Mouse (Mus musculus) embryonic facial prominence, embryonic 15.5 days (tissue): ENCODE results near the gene Meis1. TPM values are rescaled to one million over a fixed set of nuclear protein-coding genes. Genes with fewer than 3 reads are reported as not detected.
A peak's percentile ranks its signal among the peaks of the same experiment; 100 is the strongest.

Experiments
- ATAC-seq: fragments of 200-750 bp; cut with Nextera tagmentation; 2 replicates; pipeline ENCODE4 v1.8.0; 2017; ENCODE audit warnings: low read depth, moderate TSS enrichment; ENCODE audit not compliant: insufficient number of reproducible peaks, low FRiP score, low TSS enrichment
- H3K27ac ChIP-seq: fragments of 300-500 bp; sonication (generic); replicated peaks from 2 replicates; pipeline ENCODE4 v1.5.1; 2015; ENCODE audit warnings: mild to moderate bottlenecking, inconsistent platforms
- H3K27me3 ChIP-seq: fragments of 300-500 bp; sonication (generic); 2 replicates; pipeline ENCODE4 v1.6.1; 2015; ENCODE audit warnings: inconsistent platforms
- H3K36me3 ChIP-seq: fragments of 300-500 bp; sonication (generic); 2 replicates; pipeline ENCODE4 v1.6.1; 2015; ENCODE audit warnings: mild to moderate bottlenecking, inconsistent platforms
- H3K4me1 ChIP-seq: fragments of 300-500 bp; sonication (generic); 2 replicates; pipeline ENCODE4 v1.6.1; 2015; ENCODE audit warnings: inconsistent platforms
- H3K4me2 ChIP-seq: fragments of 300-500 bp; sonication (generic); replicated peaks from 2 replicates; pipeline ENCODE4 v1.6.1; 2015; ENCODE audit warnings: mild to moderate bottlenecking, inconsistent platforms
- H3K4me3 ChIP-seq: fragments of 300-500 bp; sonication (generic); replicated peaks from 2 replicates; pipeline ENCODE4 v1.5.1; 2015; ENCODE audit warnings: mild to moderate bottlenecking, inconsistent platforms
- H3K9ac ChIP-seq: fragments of 300-500 bp; sonication (generic); 2 replicates; pipeline ENCODE4 v1.6.1; 2015; ENCODE audit warnings: inconsistent platforms
- H3K9me3 ChIP-seq: fragments of 300-500 bp; sonication (generic); replicated peaks from 2 replicates; pipeline ENCODE4 v1.6.1; 2016; ENCODE audit warnings: inconsistent platforms
- WGBS: fragments of 180-500 bp; shearing (Covaris S2); methylation state at CpG from one replicate; pipeline ENCODE4 v1.1.7; 2015; 5-methylcytosine and 5-hydroxymethylcytosine counted together
- polyA plus RNA-seq: library from polyadenylated mRNA; unstranded; fragments of >200 nt; fragmentation: Nextera tagmentation; extraction: Ambion mirVana; gene quantifications from 2 replicates; pipeline ENCODE4 v1.2.1, GENCODE M21; 2015

Gene Meis1
- 48.3 and 52.1 TPM in 2 replicates for polyA plus RNA-seq

GRCm38 (mm10) chr11:19018489-19019203, at the start of gene Meis1:
Gene Meis1, minus strand, starts transcription at chr11:19018985.
- Histone ChIP-seq H3K4me3 (peak within 1 kb of the TSS; percentile 64), H3K27ac (peak within 1 kb of the TSS; percentile 97), H3K27me3 (0 out of 2 replicates have a peak, but pooled peaks cover 4% of the 10 kb centered on the region), H3K36me3 (no peaks in the 10 kb centered on the region), H3K4me2 (peak within 1 kb of the TSS; percentile 81), H3K9ac (peak within 1 kb of the TSS; percentile 81), H3K4me1 (peaks cover 33% of the 10 kb centered on the region), H3K9me3 (no peaks in the 10 kb centered on the region)
- peak; percentile 87 for ATAC-seq
- under 1% methylated on average over 29 of the region's 29 CpGs for WGBS

- H3K4me2 ChIP-seq, result no peak overlapping the region
- WGBS, result 67% methylated on average over 5 of the region's 5 CpGs
- H3K27me3 ChIP-seq, result no peaks in the 10 kb centered on the region
- H3K27ac ChIP-seq, result no peak overlapping the region
- no peaks in the 10 kb centered on the region for H3K36me3 ChIP-seq
- H3K9me3 ChIP-seq, result no peaks in the 10 kb centered on the region
- ATAC-seq, result no peak
- no peaks in the 10 kb centered on the region for H3K4me1 ChIP-seq
- H3K4me3 ChIP-seq, result no peak overlapping the region
- no peak overlapping the region for H3K9ac ChIP-seq
Measured at GRCm38 (mm10) chr11:19067334-19067733, 48.5 kb upstream of the Meis1 start.

- no peaks in the 10 kb centered on the region for H3K9me3 ChIP-seq
Measured at GRCm38 (mm10) chr11:19049276-19049675, 30.5 kb upstream of the Meis1 start.

GRCm38 (mm10) chr11:19036595-19037166, 17.9 kb upstream of the Meis1 start:
- ATAC-seq, result no peak
- Histone ChIP-seq H3K27ac (no peak overlapping the region), H3K4me1 (no peaks in the 10 kb centered on the region), H3K9ac (no peak overlapping the region), H3K4me3 (no peak overlapping the region), H3K36me3 (no peaks in the 10 kb centered on the region), H3K9me3 (no peaks in the 10 kb centered on the region), H3K4me2 (no peak overlapping the region), H3K27me3 (no peaks in the 10 kb centered on the region)
- WGBS, result 90% methylated on average over 10 of the region's 10 CpGs

More at GRCm38 (mm10) chr11:19049276-19049675, 30.5 kb upstream of the Meis1 start:
- no peaks in the 10 kb centered on the region for H3K36me3 ChIP-seq
- 56% methylated on average over 7 of the region's 7 CpGs for WGBS
- no peaks in the 10 kb centered on the region for H3K4me1 ChIP-seq
- H3K9ac ChIP-seq, result no peak overlapping the region
- ATAC-seq, result no peak
- H3K4me3 ChIP-seq, result no peak overlapping the region
- H3K27ac ChIP-seq, result no peak overlapping the region
- H3K27me3 ChIP-seq, result no peaks in the 10 kb centered on the region
- H3K4me2 ChIP-seq, result no peak overlapping the region

GRCm38 (mm10) chr11:19026581-19027561, 8.1 kb upstream of the Meis1 start:
- H3K27ac ChIP-seq, result peak overlapping the region; percentile 74
- no peaks in the 10 kb centered on the region for H3K36me3 ChIP-seq
- H3K4me3 ChIP-seq, result peak overlapping the region; percentile 51
- peaks cover 16% of the 10 kb centered on the region for H3K4me1 ChIP-seq
- H3K27me3 ChIP-seq, result no peaks in the 10 kb centered on the region
- H3K9ac ChIP-seq, result peak overlapping the region; percentile 53
- under 1% methylated on average over 58 of the region's 58 CpGs for WGBS
- ATAC-seq, result peak; percentile 86
- no peaks in the 10 kb centered on the region for H3K9me3 ChIP-seq
- H3K4me2 ChIP-seq, result peak overlapping the region; percentile 97

- H3K36me3 ChIP-seq, result no peaks in the 10 kb centered on the region
- peak overlapping the region; percentile 53; the same call in 1 of the 2 replicates for H3K9ac ChIP-seq
- no peak overlapping the region; the same call in 1 of the 2 replicates for H3K27ac ChIP-seq
- ATAC-seq, result no peak
- H3K27me3 ChIP-seq, result 0 out of 2 replicates have a peak, but pooled peaks cover 4% of the 10 kb centered on the region
- WGBS, result 7% methylated on average over 11 of the region's 11 CpGs
- no peaks in the 10 kb centered on the region for H3K9me3 ChIP-seq
- H3K4me3 ChIP-seq, result peak overlapping the region; percentile 51
- peak overlapping the region; percentile 97 for H3K4me2 ChIP-seq
- peaks cover 24% of the 10 kb centered on the region for H3K4me1 ChIP-seq
Measured at GRCm38 (mm10) chr11:19025976-19026520, 7.3 kb upstream of the Meis1 start.

- H3K4me2 ChIP-seq, result no peak overlapping the region
- no peak overlapping the region for H3K9ac ChIP-seq
- 36% methylated on average over 8 of the region's 8 CpGs for WGBS
- H3K4me3 ChIP-seq, result no peak overlapping the region
- no peak for ATAC-seq
- H3K27me3 ChIP-seq, result 0 out of 2 replicates have a peak, but pooled peaks cover 4% of the 10 kb centered on the region
- H3K36me3 ChIP-seq, result no peaks in the 10 kb centered on the region
- no peaks in the 10 kb centered on the region for H3K9me3 ChIP-seq
- no peak overlapping the region for H3K27ac ChIP-seq
- H3K4me1 ChIP-seq, result peaks cover 29% of the 10 kb centered on the region
Measured at GRCm38 (mm10) chr11:19024496-19025265, 5.9 kb upstream of the Meis1 start.

GRCm38 (mm10) chr11:19023356-19023755, 4.6 kb upstream of the Meis1 start:
- no peak overlapping the region for H3K4me2 ChIP-seq
- H3K27me3 ChIP-seq, result 0 out of 2 replicates have a peak, but pooled peaks cover 4% of the 10 kb centered on the region
- H3K27ac ChIP-seq, result no peak overlapping the region
- no peaks in the 10 kb centered on the region for H3K36me3 ChIP-seq
- H3K4me1 ChIP-seq, result peaks cover 29% of the 10 kb centered on the region
- 58% methylated on average over 5 of the region's 5 CpGs for WGBS
- H3K4me3 ChIP-seq, result no peak overlapping the region
- no peak for ATAC-seq
- H3K9ac ChIP-seq, result no peak overlapping the region
- H3K9me3 ChIP-seq, result no peaks in the 10 kb centered on the region

- no peak overlapping the region for H3K9ac ChIP-seq
- 70% methylated on average over 2 of the region's 2 CpGs for WGBS
- H3K4me3 ChIP-seq, result no peak overlapping the region
- ATAC-seq, result no peak
- H3K9me3 ChIP-seq, result no peaks in the 10 kb centered on the region
- H3K4me1 ChIP-seq, result peaks cover 29% of the 10 kb centered on the region
- H3K36me3 ChIP-seq, result no peaks in the 10 kb centered on the region
- no peak overlapping the region for H3K27ac ChIP-seq
- 0 out of 2 replicates have a peak, but pooled peaks cover 4% of the 10 kb centered on the region for H3K27me3 ChIP-seq
- H3K4me2 ChIP-seq, result no peak overlapping the region
Measured at GRCm38 (mm10) chr11:19022576-19022975, 3.8 kb upstream of the Meis1 start.
